Mouse (Mus musculus) limb, embryonic 14.5 days (tissue): Measurements from ENCODE around the gene Itgb2l. TPM values are rescaled to one million over a fixed set of nuclear protein-coding genes. Genes with fewer than 3 reads are reported as not detected.

Experiments
- ATAC-seq: fragments of 200-750 bp; cut with Nextera tagmentation; 2 replicates; pipeline ENCODE4 v1.8.0; 2017; ENCODE audit warnings: low read depth, moderate number of reproducible peaks, moderate TSS enrichment; ENCODE audit not compliant: low FRiP score
- DNase-seq: peaks from one replicate; pipeline ENCODE4 v3.0.0-alpha.2; 2015; ENCODE audit warnings: low spot score
- H3K27ac ChIP-seq: fragments of 300-500 bp; sonication (generic); replicated peaks from 2 replicates; pipeline ENCODE4 v1.5.1; 2014; ENCODE audit warnings: low read depth, mild to moderate bottlenecking, low read length, moderate library complexity, mixed read lengths
- H3K27me3 ChIP-seq: fragments of 300-500 bp; sonication (generic); 2 replicates; pipeline ENCODE4 v1.6.1; 2014; ENCODE audit warnings: low read length, mixed read lengths; ENCODE audit not compliant: control insufficient read depth, insufficient read depth
- H3K36me3 ChIP-seq: fragments of 300-500 bp; sonication (generic); 2 replicates; pipeline ENCODE4 v1.6.1; 2014; ENCODE audit warnings: mild to moderate bottlenecking, low read length, moderate library complexity, mixed read lengths; ENCODE audit not compliant: control insufficient read depth, insufficient read depth
- H3K4me1 ChIP-seq: fragments of 300-500 bp; sonication (generic); 2 replicates; pipeline ENCODE4 v1.6.1; 2014; ENCODE audit warnings: antibody characterized with exemption, low read length, mixed read lengths; ENCODE audit not compliant: control insufficient read depth, insufficient read depth
- H3K4me2 ChIP-seq: fragments of 300-500 bp; sonication (generic); replicated peaks from 2 replicates; pipeline ENCODE4 v1.6.1; 2014; ENCODE audit warnings: low read depth, mild to moderate bottlenecking, low read length, moderate library complexity; ENCODE audit not compliant: severe bottlenecking
- H3K4me3 ChIP-seq: fragments of 300-500 bp; sonication (generic); replicated peaks from 2 replicates; pipeline ENCODE4 v1.5.1; 2014; ENCODE audit warnings: low read length
- H3K9ac ChIP-seq: fragments of 300-500 bp; sonication (generic); 2 replicates; pipeline ENCODE4 v1.6.1; 2014; ENCODE audit warnings: mild to moderate bottlenecking, low read depth, low read length, moderate library complexity; ENCODE audit not compliant: severe bottlenecking
- H3K9me3 ChIP-seq: fragments of 300-500 bp; sonication (generic); 2 replicates; pipeline ENCODE4 v1.6.1; 2016; ENCODE audit warnings: low read length; ENCODE audit not compliant: control insufficient read depth
- POLR2A ChIP-seq: fragments of 200-500 bp; IDR thresholded peaks from 2 replicates; pipeline ENCODE4 v1.8.0; 2012; ENCODE audit warnings: inconsistent platforms, mild to moderate bottlenecking, moderate library complexity, borderline replicate concordance; ENCODE audit not compliant: insufficient read depth, insufficient read length; ENCODE audit errors: extremely low read depth
- WGBS: fragments of 180-500 bp; shearing (Covaris S2); extraction: QIAGEN DNeasy Blood & Tissue Kit; methylation state at CpG from one replicate; pipeline ENCODE4 v1.1.7; 2014; 5-methylcytosine and 5-hydroxymethylcytosine counted together
- polyA plus RNA-seq, 2 experiments: library from polyadenylated mRNA; depleted of rRNA in 1 of 2; stranded (reverse) in 1 of 2; unstranded in 1 of 2; fragments of >200 nt; fragmentation: Nextera tagmentation in 1 of 2; extraction: Ambion mirVana in 1 of 2; gene quantifications; 2 replicates each; pipeline versions ENCODE4 v1.2.1 to v1.2.3; 2012 to 2014

The Itgb2l gene
- polyA plus RNA-seq, 2 experiments: 0.05 to 0.07 TPM

DNA sequence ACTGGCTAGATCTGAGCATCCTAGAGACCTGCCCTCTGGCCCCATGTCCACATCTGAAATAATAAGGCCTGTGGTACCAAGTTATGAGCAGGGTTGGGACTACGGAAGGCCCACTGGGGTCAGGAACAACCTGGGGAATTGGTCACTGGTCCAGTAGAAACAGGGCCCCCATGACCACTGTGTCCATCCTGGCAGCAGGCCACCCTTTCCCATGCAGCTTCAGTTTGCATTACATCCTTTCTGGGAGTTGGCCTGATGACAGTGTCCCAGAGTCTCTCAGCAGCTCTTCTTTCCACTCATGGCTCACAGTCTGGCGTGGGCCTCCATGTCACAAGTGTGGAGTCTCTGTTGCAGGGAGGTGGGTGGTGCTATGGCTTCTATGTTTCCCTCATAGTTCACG is 1.6 kb downstream of the Itgb2l start:
- Histone ChIP-seq H3K27me3 (no peaks in the 10 kb centered on the region), H3K4me2 (no peak overlapping the region), H3K4me1 (peaks cover 7% of the 10 kb centered on the region; the same call in 1 of the 2 replicates), H3K36me3 (no peaks in the 10 kb centered on the region), H3K9me3 (no peaks in the 10 kb centered on the region), H3K27ac (no peak overlapping the region), H3K9ac (no peak overlapping the region), H3K4me3 (no peak overlapping the region)
- no peak for DNase-seq
- WGBS: 87% methylated on average over 3 of the region's 3 CpGs
- TF ChIP-seq POLR2A: no peak
- ATAC-seq: no peak

DNA sequence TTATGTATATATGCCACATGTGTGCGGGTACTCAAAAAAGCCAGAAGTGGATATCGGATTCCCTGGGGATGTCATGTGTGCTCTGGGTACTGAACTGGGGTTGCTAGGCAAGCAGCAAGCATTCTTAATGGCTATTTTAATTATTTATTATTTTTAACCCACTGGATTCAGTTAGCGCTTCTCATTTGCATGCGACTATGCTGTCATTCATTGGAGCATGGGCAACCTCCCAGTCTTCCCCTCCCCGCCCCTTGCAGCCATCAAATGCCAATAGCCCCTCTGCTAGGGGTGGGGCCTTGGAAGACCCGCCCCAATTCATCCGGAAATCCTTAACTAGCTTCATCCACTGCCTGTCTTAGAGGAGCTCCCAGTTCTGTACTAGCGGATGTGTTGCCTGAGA is 2.5 kb downstream of the Itgb2l start:
- no peak for ATAC-seq
- no peaks in the 10 kb centered on the region for H3K36me3 ChIP-seq
- no peaks in the 10 kb centered on the region for H3K9me3 ChIP-seq
- no peak for TF ChIP-seq POLR2A
- DNase-seq: no peak
- peaks cover 7% of the 10 kb centered on the region; the same call in 1 of the 2 replicates for H3K4me1 ChIP-seq
- no peak overlapping the region for H3K4me2 ChIP-seq
- no peaks in the 10 kb centered on the region for H3K27me3 ChIP-seq
- WGBS: 85% methylated on average over 8 of the region's 8 CpGs
- H3K9ac ChIP-seq: no peak overlapping the region
- no peak overlapping the region for H3K27ac ChIP-seq
- no peak overlapping the region for H3K4me3 ChIP-seq

DNA sequence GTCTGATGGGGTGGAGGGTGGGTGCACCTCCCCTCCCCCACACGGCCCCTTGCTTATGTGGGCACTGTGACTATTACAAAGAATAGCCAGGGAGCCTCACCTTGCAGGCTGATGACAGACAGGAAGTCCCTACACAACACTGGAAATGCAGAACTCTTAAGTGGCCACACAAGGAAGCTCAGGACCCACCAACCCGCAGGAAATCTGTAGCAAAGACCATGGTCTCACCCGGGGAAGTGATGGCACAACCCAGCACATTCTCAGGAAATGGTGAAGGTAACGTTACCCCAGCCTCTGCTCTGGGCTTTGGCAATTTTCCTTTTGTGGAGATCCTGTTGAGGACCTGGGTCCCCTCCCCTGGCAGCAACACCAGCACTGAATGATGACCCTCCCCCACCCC is 3.7 kb downstream of the Itgb2l start:
- no peaks in the 10 kb centered on the region for H3K27me3 ChIP-seq
- H3K36me3 ChIP-seq: no peaks in the 10 kb centered on the region
- H3K4me1 ChIP-seq: peaks cover 7% of the 10 kb centered on the region; the same call in 1 of the 2 replicates
- no peak for TF ChIP-seq POLR2A
- H3K9ac ChIP-seq: no peak overlapping the region
- WGBS: 45% methylated on average over 4 of the region's 4 CpGs
- ATAC-seq (no peak), DNase-seq (no peak)
- no peak overlapping the region for H3K4me2 ChIP-seq
- no peak overlapping the region for H3K4me3 ChIP-seq
- peak overlapping the region; percentile 33; the same call in 1 of the 2 replicates for H3K27ac ChIP-seq
- H3K9me3 ChIP-seq: no peaks in the 10 kb centered on the region

DNA sequence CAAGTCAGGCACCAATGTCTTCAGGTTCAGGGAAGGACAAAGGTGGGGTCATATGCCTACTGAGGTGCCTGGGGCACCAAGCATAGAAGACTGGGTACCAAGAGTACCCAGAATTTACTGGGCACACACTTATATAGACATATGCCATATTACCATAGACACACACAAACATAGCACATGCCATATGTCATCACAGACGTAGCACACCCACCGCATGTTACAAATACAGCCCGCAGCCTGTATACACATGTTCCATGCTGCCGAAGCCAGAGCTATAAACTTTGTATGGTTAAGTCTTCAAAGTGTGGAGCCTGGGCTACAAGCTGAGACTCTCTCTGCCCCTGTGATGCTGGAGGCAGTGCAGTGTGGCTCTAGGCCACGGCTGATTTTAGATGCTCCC is 4.5 kb downstream of the Itgb2l start:
- no peak for TF ChIP-seq POLR2A
- Histone ChIP-seq H3K4me1 (peaks cover 7% of the 10 kb centered on the region; the same call in 1 of the 2 replicates), H3K4me2 (no peak overlapping the region), H3K36me3 (no peaks in the 10 kb centered on the region), H3K4me3 (no peak overlapping the region), H3K27me3 (no peaks in the 10 kb centered on the region), H3K27ac (no peak overlapping the region), H3K9me3 (no peaks in the 10 kb centered on the region), H3K9ac (no peak overlapping the region)
- ATAC-seq (no peak), DNase-seq (no peak)
- 60% methylated on average over 5 of the region's 5 CpGs for WGBS

DNA sequence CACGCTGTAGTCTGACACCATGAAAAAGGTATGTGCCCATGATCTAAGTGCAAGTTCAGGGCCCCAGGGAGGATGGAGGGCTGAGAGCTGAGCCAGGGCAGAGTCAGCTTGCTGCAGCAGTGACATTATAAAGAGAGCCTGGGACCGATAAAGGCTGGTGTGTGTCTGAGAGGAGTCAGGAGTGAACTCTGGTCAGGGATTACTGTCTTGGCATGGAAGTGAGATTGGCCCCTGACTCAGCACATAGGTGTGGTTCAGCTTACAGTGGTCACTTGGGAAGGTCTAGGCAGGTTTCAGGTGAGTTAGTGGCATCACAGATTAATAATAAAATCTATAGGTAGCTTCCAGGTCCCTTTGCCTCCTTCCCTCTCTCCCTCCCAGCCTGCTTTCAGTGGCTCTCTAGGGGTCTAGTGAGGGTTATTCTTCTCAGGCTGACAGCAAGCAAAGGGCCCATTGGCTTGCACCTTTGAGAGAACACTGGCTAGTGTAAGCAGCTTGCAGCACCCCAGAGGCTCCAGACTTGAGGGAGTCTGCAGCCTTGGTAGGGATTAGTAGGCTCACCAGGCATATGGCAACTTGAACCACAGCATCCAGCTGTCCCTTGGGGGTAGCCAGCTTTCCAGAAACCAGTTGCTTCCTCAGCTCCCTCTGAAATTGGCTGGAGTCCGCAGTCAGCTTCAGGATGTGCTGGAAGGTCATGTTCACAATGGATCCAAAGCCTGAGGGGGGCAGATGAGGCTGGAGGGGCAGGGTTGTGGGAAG is 9.2 kb downstream of the Itgb2l start:
- Histone ChIP-seq H3K4me2 (no peak overlapping the region), H3K27ac (no peak overlapping the region), H3K4me1 (no peaks in the 10 kb centered on the region), H3K9me3 (no peaks in the 10 kb centered on the region), H3K36me3 (no peaks in the 10 kb centered on the region), H3K9ac (no peak overlapping the region), H3K4me3 (no peak overlapping the region), H3K27me3 (no peaks in the 10 kb centered on the region)
- ATAC-seq: no peak
- 71% methylated on average over 3 of the region's 3 CpGs for WGBS
- no peak for DNase-seq
- no peak for TF ChIP-seq POLR2A
